Mouse (Mus musculus): ENCODE results near the gene Galnt18.

- TF ChIP-seq POLR2A (IDR thresholded peaks at IDR 0.05; ENCODE audit: borderline replicate concordance, extremely low read depth, insufficient read depth, insufficient read length, poor library complexity, severe bottlenecking) (no peak), CTCF (IDR thresholded peaks at IDR 0.05; ENCODE audit: borderline replicate concordance, extremely low read depth, insufficient read depth, insufficient read length) (no peak)
Observed at GRCm38 (mm10) chr7:111800785-111801184, 21.0 kb upstream of the Galnt18 start.
